Mouse (Mus musculus): ENCODE data around the gene Rhoc.

- TF ChIP-seq POLR2A (IDR thresholded peaks at IDR 0.05; ENCODE audit: control insufficient read depth in 1 of 2, insufficient read depth in 1 of 2, low read depth in 1 of 2, low read length in 2 of 2, poor library complexity in 1 of 2), result no peak
- TF ChIP-seq USF1 (IDR thresholded peaks at IDR 0.05; ENCODE audit: low read depth, low read length), result no peak
- no peak for TF ChIP-seq CTCF (IDR thresholded peaks at IDR 0.05 in 2 of 3, conservative IDR thresholded peaks at IDR 0.05 in 1 of 3; ENCODE audit: control insufficient read depth in 1 of 3, insufficient read depth in 1 of 3, low read depth in 2 of 3, low read length in 3 of 3, poor library complexity in 1 of 3, severe bottlenecking in 1 of 3)
- TF ChIP-seq MAX (IDR thresholded peaks at IDR 0.05; ENCODE audit: low read length), result no peak
- no peak for TF ChIP-seq SMC3 (IDR thresholded peaks at IDR 0.05; ENCODE audit: low read depth, low read length)
- TF ChIP-seq ELF1 (IDR thresholded peaks at IDR 0.05; ENCODE audit: low read depth, low read length), result no peak
- TF ChIP-seq ZNF384 (IDR thresholded peaks at IDR 0.05; ENCODE audit: low read depth, low read length), result no peak
- TF ChIP-seq POLR2AphosphoS2 (IDR thresholded peaks at IDR 0.05; ENCODE audit: low read length), result no peak
Measured at GRCm38 (mm10) chr3:104791017-104791416, 2.8 kb downstream of the Rhoc start.

Data from MEL (cell line).